Mouse (Mus musculus) midbrain, embryonic 13.5 days (tissue): ENCODE data around the gene Sln. TPM values are rescaled to one million over a fixed set of nuclear protein-coding genes. Genes with fewer than 3 reads are reported as not detected.

Experiments
- polyA plus RNA-seq: library from polyadenylated mRNA; unstranded; fragments of >200 nt; fragmentation: Nextera tagmentation; extraction: Ambion mirVana; gene quantifications from 2 replicates; pipeline ENCODE4 v1.2.1, GENCODE M21; 2015

Sln gene
- polyA plus RNA-seq, 1 experiment from 2014 or later, result 0.16 TPM

Other genes starting within 250 kb of the Sln start
- gene Acat1, start 239.8 kb upstream of the Sln start, polyA plus RNA-seq, result 103 and 107 TPM in 2 replicates
- 45.5 and 47.3 TPM in 2 replicates for gene Cul5, start 180.2 kb upstream of the Sln start, polyA plus RNA-seq
- 3.2 and 3.6 TPM in 2 replicates for gene Rab39, start 143.9 kb upstream of the Sln start, polyA plus RNA-seq
- 3.6 and 3.9 TPM in 2 replicates for gene Slc35f2, start 78.6 kb upstream of the Sln start, polyA plus RNA-seq
- 13.0 and 13.4 TPM in 2 replicates for gene Elmod1, start 125.1 kb downstream of the Sln start, polyA plus RNA-seq
- gene Tnfaip8l3, start 218.2 kb downstream of the Sln start, polyA plus RNA-seq, result 0.12 and 0.22 TPM in 2 replicates